Mouse (Mus musculus) limb, embryonic 13.5 days (tissue): ENCODE measurements around the gene Hist1h4f. TPM values are rescaled to one million over a fixed set of nuclear protein-coding genes. Genes with fewer than 3 reads are reported as not detected.
"Not testable (repeated sequence)": the region's sequence is repeated elsewhere in the genome, so short reads cannot be mapped to it uniquely, and the experiment has no call there.

Experiments
- ATAC-seq: fragments of 200-750 bp; cut with Nextera tagmentation; 2 replicates; pipeline ENCODE4 v1.8.0; 2017; ENCODE audit warnings: low read depth, moderate number of reproducible peaks, moderate TSS enrichment; ENCODE audit not compliant: low FRiP score
- H3K27ac ChIP-seq: fragments of 300-500 bp; sonication (generic); 2 replicates; pipeline ENCODE4 v1.5.1; 2015; ENCODE audit warnings: inconsistent platforms, mild to moderate bottlenecking, moderate library complexity
- H3K27me3 ChIP-seq: fragments of 300-500 bp; sonication (generic); 2 replicates; pipeline ENCODE4 v1.6.1; 2015; ENCODE audit warnings: mild to moderate bottlenecking, inconsistent platforms
- H3K36me3 ChIP-seq: fragments of 300-500 bp; sonication (generic); 2 replicates; pipeline ENCODE4 v1.6.1; 2015; ENCODE audit warnings: inconsistent platforms, mild to moderate bottlenecking, moderate library complexity
- H3K4me1 ChIP-seq: fragments of 300-500 bp; sonication (generic); 2 replicates; pipeline ENCODE4 v1.6.1; 2015; ENCODE audit warnings: inconsistent platforms
- H3K4me2 ChIP-seq: fragments of 300-500 bp; sonication (generic); replicated peaks from 2 replicates; pipeline ENCODE4 v1.6.1; 2015; ENCODE audit warnings: inconsistent platforms, mild to moderate bottlenecking, moderate library complexity
- H3K4me3 ChIP-seq: fragments of 300-500 bp; sonication (generic); 2 replicates; pipeline ENCODE4 v1.5.1; 2015; ENCODE audit warnings: moderate library complexity, mild to moderate bottlenecking, inconsistent platforms
- H3K9ac ChIP-seq: fragments of 300-500 bp; sonication (generic); 2 replicates; pipeline ENCODE4 v1.6.1; 2015; ENCODE audit warnings: mild to moderate bottlenecking, inconsistent platforms
- H3K9me3 ChIP-seq: fragments of 300-500 bp; sonication (generic); 2 replicates; pipeline ENCODE4 v1.6.1; 2016; ENCODE audit warnings: inconsistent platforms
- WGBS: fragments of 180-500 bp; shearing (Covaris S2); methylation state at CpG from one replicate; pipeline ENCODE4 v1.1.7; 2015; 5-methylcytosine and 5-hydroxymethylcytosine counted together
- polyA plus RNA-seq: library from polyadenylated mRNA; unstranded; fragments of >200 nt; fragmentation: Nextera tagmentation; extraction: Ambion mirVana; gene quantifications from 2 replicates; pipeline ENCODE4 v1.2.1, GENCODE M21; 2015

The Hist1h4f gene
- polyA plus RNA-seq, 1 experiment from 2014 or later, result 1.9 TPM

DNA sequence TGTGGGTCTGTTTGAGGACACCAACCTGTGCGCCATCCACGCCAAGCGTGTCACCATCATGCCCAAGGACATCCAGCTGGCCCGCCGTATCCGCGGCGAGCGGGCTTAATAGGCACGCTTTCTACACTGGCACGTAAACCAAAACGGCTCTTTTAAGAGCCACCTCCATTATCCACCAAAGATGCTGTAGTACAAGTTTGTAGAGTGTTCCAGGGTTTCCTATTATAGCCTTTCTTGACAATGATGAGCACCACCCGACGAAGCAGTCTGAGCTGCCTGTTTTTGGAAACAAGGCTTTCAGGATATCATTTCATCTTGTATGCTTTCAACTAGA is 6.7 kb downstream of the Hist1h4f start:
- not testable (repeated sequence) for H3K36me3 ChIP-seq, H3K27me3 ChIP-seq, ATAC-seq, H3K9me3 ChIP-seq, H3K4me1 ChIP-seq
- WGBS, result 0% methylated on average over 12 of the region's 14 CpGs
- H3K4me2 ChIP-seq, result peak overlapping the region; percentile 73
- peak overlapping the region; percentile 65 for H3K9ac ChIP-seq
- H3K27ac ChIP-seq, result peak overlapping the region; percentile 90; the same call in 1 of the 2 replicates
- H3K4me3 ChIP-seq, result peak overlapping the region; percentile 52

DNA sequence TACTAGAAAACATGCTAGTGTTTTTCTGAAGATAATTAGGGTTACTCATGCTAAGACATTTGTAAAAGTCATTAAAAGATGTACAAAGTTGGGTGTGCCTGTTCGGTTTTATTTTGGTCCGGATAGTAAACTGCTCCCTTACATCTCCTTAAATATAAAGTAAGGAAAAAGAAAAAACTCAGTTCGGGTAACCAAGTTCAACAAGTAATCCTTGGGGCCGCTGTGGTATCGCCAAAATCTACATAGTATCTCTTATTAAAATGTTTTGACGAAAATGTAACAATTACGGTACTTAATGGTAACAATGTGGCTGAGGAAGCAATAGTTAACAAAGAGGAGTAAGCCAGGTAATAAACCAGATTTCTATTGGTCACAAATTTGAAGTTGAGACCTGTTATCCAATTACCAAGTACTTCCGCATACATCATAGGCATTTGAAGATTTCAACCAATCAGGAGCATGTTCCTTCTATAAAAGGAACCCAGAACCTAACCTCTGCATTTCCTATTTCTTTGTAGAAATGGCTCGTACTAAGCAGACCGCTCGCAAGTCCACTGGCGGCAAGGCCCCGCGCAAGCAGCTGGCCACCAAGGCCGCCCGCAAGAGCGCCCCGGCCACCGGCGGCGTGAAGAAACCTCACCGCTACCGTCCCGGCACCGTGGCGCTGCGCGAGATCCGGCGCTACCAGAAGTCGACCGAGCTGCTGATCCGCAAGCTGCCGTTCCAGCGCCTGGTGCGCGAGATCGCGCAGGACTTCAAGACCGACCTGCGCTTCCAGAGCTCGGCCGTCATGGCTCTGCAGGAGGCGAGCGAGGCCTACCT is 7.3 kb downstream of the Hist1h4f start, which contains the start of gene Hist1h3f:
Gene Hist1h3f, plus strand, starts transcription at position 88 of the 822 bp plus-strand sequence.
- H3K36me3 ChIP-seq, result no peaks in the 10 kb centered on the region
- peaks cover 7% of the 10 kb centered on the region for H3K4me1 ChIP-seq
- H3K27me3 ChIP-seq, result no peaks in the 10 kb centered on the region
- under 1% methylated on average over 29 of the region's 45 CpGs for WGBS
- peak; percentile 93 for ATAC-seq
- no peaks in the 10 kb centered on the region for H3K9me3 ChIP-seq
- H3K9ac ChIP-seq, result peak within 1 kb of the TSS; percentile 69
- peak within 1 kb of the TSS; percentile 95 for H3K27ac ChIP-seq
- peak within 1 kb of the TSS; percentile 73 for H3K4me2 ChIP-seq
- peak within 1 kb of the TSS; percentile 52 for H3K4me3 ChIP-seq

DNA sequence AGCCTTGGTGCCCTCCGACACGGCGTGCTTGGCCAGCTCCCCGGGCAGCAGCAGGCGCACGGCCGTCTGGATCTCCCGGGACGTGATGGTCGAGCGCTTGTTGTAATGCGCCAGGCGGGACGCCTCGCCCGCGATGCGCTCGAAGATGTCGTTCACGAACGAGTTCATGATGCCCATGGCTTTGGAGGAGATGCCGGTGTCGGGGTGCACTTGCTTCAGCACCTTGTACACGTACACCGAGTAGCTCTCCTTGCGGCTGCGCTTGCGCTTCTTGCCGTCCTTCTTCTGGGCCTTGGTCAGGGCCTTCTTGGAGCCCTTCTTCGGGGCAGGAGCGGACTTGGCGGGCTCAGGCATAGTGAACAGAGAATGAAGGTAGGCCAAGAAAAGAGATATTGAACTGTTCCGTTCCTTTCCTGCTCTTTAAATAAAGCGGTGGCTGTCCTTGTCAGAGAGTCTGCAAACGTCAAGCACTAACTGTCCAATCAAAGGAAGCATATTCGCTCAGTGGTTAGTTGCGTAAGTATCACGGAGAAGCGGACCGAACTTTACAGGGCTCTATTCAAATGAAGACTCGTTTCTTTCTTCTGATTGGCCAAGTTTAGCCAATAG is 8.3 kb downstream of the Hist1h4f start, which contains the start of gene Hist1h2bh:
Gene Hist1h2bh, minus strand, starts transcription at position 394 of the 609 bp plus-strand sequence.
- peak; percentile 97 for ATAC-seq
- WGBS, result under 1% methylated on average over 37 of the region's 42 CpGs

DNA sequence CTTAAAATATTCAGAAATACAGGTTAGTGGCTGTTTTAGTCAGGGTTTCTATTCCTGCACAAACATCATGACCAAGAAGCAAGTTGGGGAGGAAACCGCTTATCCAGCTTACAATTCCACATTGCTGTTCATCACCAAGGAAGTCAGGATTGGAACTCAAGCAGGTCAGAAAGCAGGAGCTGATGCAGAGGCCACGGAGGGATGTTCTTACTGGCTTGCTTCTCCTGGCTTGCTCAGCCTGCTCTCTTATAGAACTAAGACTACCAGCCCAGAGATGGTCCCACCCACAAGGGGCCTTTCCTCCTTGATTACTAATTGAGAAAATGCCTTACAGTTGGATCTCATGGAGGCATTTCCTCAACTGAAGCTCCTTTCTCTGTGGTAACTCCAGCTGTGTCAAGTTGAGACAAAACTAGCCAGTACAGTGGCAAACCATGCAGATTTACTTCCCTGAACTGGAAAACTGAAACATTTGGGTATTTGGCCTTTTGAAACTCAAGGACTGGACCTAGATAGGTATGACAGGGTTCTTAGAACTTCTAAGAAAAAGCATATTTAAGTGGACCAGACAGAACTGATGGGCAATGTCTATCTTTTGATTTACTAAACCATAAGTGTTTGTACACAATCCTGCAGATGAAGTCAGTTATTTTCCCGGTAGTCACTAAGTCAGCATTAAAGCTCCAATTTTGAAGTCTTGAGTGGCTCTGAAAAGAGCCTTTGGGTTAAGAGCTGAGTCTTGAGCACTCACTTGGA is 9.0 kb downstream of the Hist1h4f start:
- 7% methylated on average over 3 of the region's 3 CpGs for WGBS
- H3K9me3 ChIP-seq, H3K27me3 ChIP-seq, ATAC-seq, H3K36me3 ChIP-seq: not testable (repeated sequence)
- H3K27ac ChIP-seq, result peak overlapping the region; percentile 86
- H3K4me2 ChIP-seq, result peak overlapping the region; percentile 73
- peak overlapping the region; percentile 50 for H3K4me3 ChIP-seq
- H3K9ac ChIP-seq, result peak overlapping the region; percentile 67
- peaks cover 17% of the 10 kb centered on the region for H3K4me1 ChIP-seq

More for the DNA sequence above, 8.3 kb downstream of the Hist1h4f start, which contains the start of gene Hist1h2bh:
- H3K4me2 ChIP-seq, result peak within 1 kb of the TSS; percentile 73
- H3K36me3 ChIP-seq, H3K9me3 ChIP-seq, H3K27me3 ChIP-seq: not testable (repeated sequence)
- H3K27ac ChIP-seq, result peak within 1 kb of the TSS; percentile 95
- H3K9ac ChIP-seq, result peak within 1 kb of the TSS; percentile 67
- H3K4me3 ChIP-seq, result peak within 1 kb of the TSS; percentile 52
- H3K4me1 ChIP-seq, result peaks cover 11% of the 10 kb centered on the region

DNA sequence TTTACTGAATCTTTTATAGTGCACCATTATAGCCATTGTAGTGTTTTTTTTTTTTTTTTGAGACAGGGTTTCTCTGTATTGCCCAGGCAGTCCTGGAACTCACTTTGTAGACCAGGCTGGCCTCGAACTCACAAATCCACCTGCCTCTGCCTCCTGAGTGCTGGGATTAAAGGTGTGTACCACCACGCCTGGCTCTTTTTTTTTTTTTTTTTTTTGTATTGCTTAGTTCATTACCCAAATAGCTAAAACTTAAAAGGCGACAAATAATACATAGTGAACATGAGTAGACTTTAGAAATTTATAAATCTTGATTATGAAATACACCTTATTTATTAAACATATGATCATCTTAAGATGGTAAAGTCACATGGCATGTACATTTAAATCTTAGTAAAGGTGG is 10.0 kb downstream of the Hist1h4f start:
- Histone ChIP-seq H3K4me2 (no peak overlapping the region), H3K9ac (no peak overlapping the region), H3K36me3 (no peaks in the 10 kb centered on the region), H3K9me3 (no peaks in the 10 kb centered on the region), H3K27ac (no peak overlapping the region), H3K27me3 (no peaks in the 10 kb centered on the region), H3K4me1 (peaks cover 25% of the 10 kb centered on the region), H3K4me3 (no peak overlapping the region)
- ATAC-seq, result no peak
- WGBS, result 80% methylated on average over 3 of the region's 3 CpGs

DNA sequence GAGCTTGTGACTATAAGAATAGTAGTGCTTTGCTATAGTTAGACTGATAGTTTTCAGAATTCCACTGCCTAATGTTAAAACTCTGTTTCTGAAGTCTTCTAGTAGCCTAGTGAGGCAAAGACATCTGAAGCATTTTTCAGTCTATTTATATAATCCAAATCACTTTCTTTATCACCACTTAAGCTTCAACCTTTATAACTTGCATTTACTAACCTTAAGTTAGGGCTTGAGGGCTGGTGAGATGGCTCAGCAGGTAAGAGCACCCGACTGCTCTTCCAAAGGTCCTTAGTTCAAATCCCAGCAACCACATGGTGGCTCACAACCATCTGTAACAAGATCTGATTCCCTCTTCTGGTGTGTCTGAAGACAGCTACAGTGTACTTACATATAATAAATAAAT is 11.6 kb downstream of the Hist1h4f start:
- not testable (repeated sequence) for H3K27me3 ChIP-seq, H3K27ac ChIP-seq, H3K36me3 ChIP-seq, H3K4me3 ChIP-seq, ATAC-seq, H3K4me2 ChIP-seq, H3K9ac ChIP-seq, H3K9me3 ChIP-seq
- WGBS, result 44% methylated on average over 1 of the region's 1 CpGs
- H3K4me1 ChIP-seq, result peaks cover 27% of the 10 kb centered on the region

DNA sequence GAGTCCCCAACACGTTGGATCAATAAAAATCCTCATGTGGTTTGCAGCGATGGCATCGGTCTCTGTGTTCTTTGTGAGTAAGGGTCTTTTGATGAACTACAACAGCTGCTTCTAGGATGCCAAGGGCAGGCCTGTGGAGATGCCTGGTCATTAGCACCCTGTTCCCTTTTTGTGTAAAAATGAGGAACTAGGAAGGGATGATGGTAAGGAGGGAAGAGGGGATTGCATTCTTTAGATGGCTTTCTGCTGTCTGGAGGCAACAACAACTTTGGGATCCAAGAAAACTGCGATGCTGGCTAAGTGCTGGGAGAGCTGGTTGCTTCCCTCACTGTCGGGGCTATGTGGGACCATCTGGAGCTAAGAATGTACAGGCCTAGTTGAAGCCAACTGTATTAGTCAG is 13.2 kb downstream of the Hist1h4f start:
- Histone ChIP-seq H3K36me3 (no peaks in the 10 kb centered on the region), H3K9me3 (no peaks in the 10 kb centered on the region), H3K27ac (peak overlapping the region; percentile 33; the same call in 1 of the 2 replicates), H3K9ac (peak overlapping the region; percentile 31; the same call in 1 of the 2 replicates), H3K4me3 (no peak overlapping the region), H3K4me2 (peak overlapping the region; percentile 65), H3K4me1 (peaks cover 34% of the 10 kb centered on the region), H3K27me3 (no peaks in the 10 kb centered on the region)
- ATAC-seq, result no peak
- WGBS, result 48% methylated on average over 5 of the region's 5 CpGs

DNA sequence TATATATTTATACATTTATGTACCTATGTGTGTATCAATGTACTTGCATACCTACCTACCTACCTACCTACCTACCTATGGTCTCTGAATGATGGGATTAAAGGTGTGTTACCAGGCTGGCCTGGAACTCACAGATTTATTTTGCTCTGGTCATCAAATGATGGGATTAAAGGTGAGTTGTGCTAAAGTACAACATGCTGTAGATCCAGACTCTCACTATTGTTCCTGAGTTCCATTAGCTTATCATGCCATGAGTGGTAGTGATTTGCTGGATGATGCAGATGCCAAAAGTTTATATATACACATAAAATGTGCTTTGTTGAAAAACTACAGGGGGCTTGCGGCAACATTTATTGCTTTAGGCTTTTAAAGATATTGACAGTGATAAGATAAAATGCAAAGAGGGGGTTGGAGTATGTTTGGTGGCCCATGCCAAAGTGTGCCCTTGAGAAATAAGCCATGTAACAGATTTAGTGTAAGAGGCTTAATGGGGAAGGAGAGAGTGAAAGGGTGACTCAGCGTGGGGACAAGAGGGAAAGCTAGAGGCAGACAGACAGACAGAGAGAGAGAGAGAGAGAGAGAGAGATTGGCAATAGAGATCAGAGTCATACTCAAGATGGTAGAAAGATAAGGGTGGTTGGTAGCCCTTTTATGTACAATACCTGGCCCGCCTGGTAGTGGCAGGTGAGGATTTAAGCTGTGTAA is 14.3 kb downstream of the Hist1h4f start:
- 75% methylated on average over 3 of the region's 3 CpGs for WGBS

DNA sequence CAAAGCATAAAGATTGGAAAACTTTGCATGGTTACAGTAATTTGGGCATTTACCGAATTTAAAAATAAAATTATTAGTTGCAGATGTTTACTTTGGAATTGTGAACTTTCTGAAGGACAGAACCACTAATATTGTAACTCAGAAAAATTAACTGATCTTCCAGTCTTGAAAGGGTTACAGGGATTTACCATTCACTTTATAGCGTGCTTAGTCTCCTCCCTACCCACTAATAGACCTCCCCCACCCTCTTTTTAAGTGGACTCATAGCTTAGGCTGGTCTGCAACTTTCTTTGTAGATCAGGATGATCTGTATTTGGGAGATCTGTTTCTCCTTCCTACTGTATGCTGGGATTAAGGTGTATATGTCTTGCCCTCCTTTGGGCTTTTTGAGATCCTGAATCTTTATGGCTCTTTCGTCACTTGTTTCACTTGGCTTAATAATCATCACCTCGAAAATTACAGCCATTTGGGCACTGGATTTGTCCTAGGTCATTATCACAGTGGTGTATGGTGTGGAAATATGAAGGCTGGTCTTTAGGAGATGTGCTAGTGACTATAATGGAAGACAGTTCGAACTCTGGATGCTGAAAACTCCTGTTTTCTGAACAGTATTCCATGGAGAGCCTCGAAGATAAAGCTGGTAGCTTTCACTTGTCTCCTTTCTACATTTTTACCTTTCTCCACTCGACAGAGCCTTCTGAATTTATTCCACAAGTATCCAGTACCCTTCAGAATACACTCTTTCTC is 15.2 kb downstream of the Hist1h4f start:
- whole genome bisulfite sequencing, result 19% methylated on average over 7 of the region's 7 CpGs
- ATAC-seq, result no peak
- Histone ChIP-seq H3K27ac (peak overlapping the region; percentile 97), H3K9ac (peak overlapping the region; percentile 72), H3K4me2 (peak overlapping the region; percentile 65), H3K4me1 (peaks cover 42% of the 10 kb centered on the region), H3K36me3 (no peaks in the 10 kb centered on the region), H3K9me3 (no peaks in the 10 kb centered on the region), H3K4me3 (peak overlapping the region; percentile 55), H3K27me3 (no peaks in the 10 kb centered on the region)

More for the DNA sequence above, 14.3 kb downstream of the Hist1h4f start:
- H3K36me3 ChIP-seq, result no peaks in the 10 kb centered on the region
- peaks cover 41% of the 10 kb centered on the region for H3K4me1 ChIP-seq
- peak overlapping the region; percentile 65 for H3K4me2 ChIP-seq
- H3K27me3 ChIP-seq, result no peaks in the 10 kb centered on the region
- no peaks in the 10 kb centered on the region for H3K9me3 ChIP-seq
- peak overlapping the region; percentile 39 for H3K27ac ChIP-seq
- peak overlapping the region; percentile 55 for H3K4me3 ChIP-seq
- H3K9ac ChIP-seq, result peak overlapping the region; percentile 19
- no peak for ATAC-seq

DNA sequence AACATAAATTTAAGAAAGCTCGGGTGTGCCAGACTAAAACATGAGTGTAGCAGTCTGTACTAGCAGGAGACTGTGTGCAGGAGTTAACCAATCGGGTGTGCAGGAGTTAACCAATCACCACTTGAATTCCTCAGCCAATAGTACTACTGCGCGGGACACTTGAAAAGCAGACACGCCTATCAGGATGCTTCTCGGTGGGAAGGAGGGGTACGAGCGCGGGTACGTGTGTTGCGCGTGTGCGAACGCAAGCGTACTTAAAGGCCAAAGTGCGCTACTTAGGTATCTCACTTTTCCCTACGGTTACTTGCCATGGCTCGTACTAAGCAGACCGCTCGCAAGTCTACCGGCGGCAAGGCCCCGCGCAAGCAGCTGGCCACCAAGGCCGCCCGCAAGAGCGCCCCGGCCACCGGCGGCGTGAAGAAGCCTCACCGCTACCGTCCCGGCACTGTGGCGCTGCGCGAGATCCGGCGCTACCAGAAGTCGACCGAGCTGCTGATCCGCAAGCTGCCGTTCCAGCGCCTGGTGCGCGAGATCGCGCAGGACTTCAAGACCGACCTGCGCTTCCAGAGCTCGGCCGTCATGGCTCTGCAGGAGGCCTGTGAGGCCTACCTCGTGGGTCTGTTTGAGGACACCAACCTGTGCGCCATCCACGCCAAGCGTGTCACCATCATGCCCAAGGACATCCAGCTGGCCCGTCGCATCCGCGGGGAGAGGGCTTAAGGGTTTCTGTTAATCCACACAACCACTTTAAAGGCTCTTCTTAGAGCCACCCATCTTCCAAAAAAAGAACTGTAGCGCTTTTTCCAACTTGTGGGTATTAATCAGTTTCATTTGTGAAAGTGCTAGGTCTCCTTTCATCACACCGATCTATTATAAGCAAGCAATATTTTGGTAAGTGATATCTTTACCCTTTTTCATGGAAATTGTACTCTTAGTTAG is 16.0 kb downstream of the Hist1h4f start, which contains the start of gene Hist1h3g:
Gene Hist1h3g, plus strand, starts transcription at position 286 of the 939 bp plus-strand sequence.
- peak within 1 kb of the TSS; percentile 72 for H3K9ac ChIP-seq
- peak within 1 kb of the TSS; percentile 65 for H3K4me2 ChIP-seq
- peak within 1 kb of the TSS; percentile 55 for H3K4me3 ChIP-seq
- peak; percentile 94 for ATAC-seq
- H3K36me3 ChIP-seq, H3K27me3 ChIP-seq, H3K9me3 ChIP-seq: not testable (repeated sequence)
- H3K4me1 ChIP-seq, result peaks cover 42% of the 10 kb centered on the region
- WGBS, result 1% methylated on average over 55 of the region's 62 CpGs
- peak within 1 kb of the TSS; percentile 97 for H3K27ac ChIP-seq
